Mouse (Mus musculus): ENCODE measurements around the gene Rims4. TPM values are rescaled to one million over a fixed set of nuclear protein-coding genes. Genes with fewer than 3 reads are reported as not detected.

The Rims4 gene
- polyA plus RNA-seq, 1 experiment from 2014 or later: 0.04 TPM

DNA sequence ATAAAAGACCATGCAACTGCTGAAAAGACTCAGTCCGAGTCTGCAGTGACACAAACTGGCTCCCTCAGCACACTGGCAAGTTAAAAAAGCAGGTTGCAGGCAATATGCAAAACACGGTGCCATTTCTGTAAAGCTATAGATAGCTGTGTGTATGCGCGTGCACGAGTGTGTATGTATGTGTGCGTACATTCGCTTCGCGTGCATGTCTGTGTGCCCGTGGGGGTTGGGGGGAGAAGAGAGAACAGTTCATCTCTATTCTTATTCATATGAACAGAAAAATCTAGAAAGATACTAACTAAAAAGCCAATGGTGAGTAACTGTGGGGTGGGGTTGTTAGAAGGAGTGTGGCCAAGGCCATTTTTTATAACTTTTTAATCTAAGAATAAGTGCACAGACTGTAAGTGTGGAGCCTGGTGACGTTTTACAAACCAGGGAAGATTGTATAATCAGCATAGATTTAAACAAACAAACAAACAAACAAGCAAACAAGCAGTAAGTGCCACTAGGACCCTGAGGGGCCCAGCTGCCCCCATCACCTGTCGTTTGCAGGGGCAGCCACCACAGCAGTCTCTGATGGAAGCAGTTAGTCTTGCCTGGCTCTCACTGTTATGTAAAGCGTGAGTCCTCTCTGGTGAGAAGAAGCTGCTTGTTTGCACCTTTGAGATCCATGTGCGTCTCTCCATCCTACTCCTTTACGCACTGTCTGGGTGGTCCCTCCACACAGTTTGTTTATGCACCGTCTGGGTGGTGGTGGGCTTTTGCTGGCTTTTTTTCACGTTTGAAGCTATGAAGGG lies 35.4 kb downstream of the Rims4 start:
- no peaks in the 10 kb centered on the region for H3K9me3 ChIP-seq (ENCODE audit: control insufficient read depth, low read length)
- no peaks in the 10 kb centered on the region; the same call in 1 of the 2 replicates for H3K27me3 ChIP-seq (ENCODE audit: control insufficient read depth, insufficient read depth, low read depth, low read length)
- WGBS: 59% methylated on average over 17 of the region's 17 CpGs
- ATAC-seq (ENCODE audit: low read depth): no peak
- no peak overlapping the region for H3K27ac ChIP-seq (ENCODE audit: low read length)
- H3K9ac ChIP-seq (ENCODE audit: low read length): no peak overlapping the region
- no peak overlapping the region for H3K4me2 ChIP-seq (ENCODE audit: low read depth, low read length)
- no peaks in the 10 kb centered on the region for H3K36me3 ChIP-seq (ENCODE audit: control insufficient read depth, insufficient read depth, low read length)
- H3K4me1 ChIP-seq (replicated peaks; ENCODE audit: control insufficient read depth, insufficient read depth, low read length): no peaks in the 10 kb centered on the region
- H3K4me3 ChIP-seq (ENCODE audit: low read length): no peak overlapping the region

DNA sequence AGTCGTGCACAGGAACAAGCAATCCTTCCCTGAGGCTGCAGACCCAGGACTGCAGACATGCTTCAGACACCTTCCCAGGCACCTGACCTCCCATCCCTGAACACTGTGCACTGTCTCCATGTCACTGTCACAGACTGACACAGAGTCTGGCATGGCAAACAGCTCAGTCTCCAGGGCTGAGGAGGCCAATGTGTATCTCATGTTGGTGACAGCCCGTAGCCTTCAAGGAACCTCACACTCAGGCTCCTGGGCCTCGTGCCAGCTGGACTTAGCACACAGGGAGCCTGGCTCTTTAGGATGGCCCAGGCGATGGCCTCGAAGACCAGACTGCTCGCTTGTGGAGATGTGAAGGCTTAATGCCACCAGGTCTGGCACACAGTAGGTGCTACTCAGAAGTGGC lies 37.6 kb downstream of the Rims4 start:
- Histone ChIP-seq H3K4me2 (ENCODE audit: low read depth, low read length) (no peak overlapping the region), H3K27me3 (ENCODE audit: control insufficient read depth, insufficient read depth, low read depth, low read length) (no peaks in the 10 kb centered on the region; the same call in 1 of the 2 replicates), H3K9ac (ENCODE audit: low read length) (no peak overlapping the region), H3K4me3 (ENCODE audit: low read length) (no peak overlapping the region), H3K36me3 (ENCODE audit: control insufficient read depth, insufficient read depth, low read length) (no peaks in the 10 kb centered on the region), H3K9me3 (ENCODE audit: control insufficient read depth, low read length) (no peaks in the 10 kb centered on the region), H3K4me1 (replicated peaks; ENCODE audit: control insufficient read depth, insufficient read depth, low read length) (no peaks in the 10 kb centered on the region), H3K27ac (ENCODE audit: low read length) (no peak overlapping the region)
- 53% methylated on average over 6 of the region's 6 CpGs for WGBS
- ATAC-seq (ENCODE audit: low read depth): peak; percentile 88

DNA sequence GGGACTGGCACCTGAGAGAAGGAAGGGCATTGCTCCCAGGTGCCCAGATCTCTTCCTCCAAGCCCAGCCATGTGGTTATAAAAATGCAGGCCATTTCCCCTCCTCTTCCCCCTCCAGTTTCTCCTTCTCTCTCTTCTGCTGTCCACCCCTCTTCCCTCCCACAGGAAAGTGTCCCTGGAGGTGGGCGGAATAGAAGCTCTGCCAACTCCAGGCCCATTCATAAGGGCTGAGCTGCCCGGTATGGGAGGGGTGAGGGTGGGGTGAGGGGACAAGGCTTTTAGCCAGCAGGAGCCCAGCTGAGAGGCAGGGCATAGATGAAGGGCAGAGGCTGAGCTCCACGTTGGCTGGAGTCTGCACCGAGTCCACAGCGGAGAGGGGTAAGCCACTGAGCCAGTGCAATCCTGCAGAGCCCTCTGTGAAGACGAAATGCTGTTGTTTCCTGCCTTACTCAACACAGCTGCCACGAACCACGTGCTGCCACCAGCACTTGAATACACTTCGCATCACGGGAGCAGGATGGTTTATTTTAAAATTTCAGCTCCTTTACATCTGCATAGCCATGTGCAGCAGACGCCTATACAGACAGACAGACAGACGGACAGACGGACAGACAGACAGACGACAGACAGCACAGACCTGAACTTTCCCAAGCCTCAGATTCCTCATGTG lies 41.5 kb downstream of the Rims4 start:
- H3K4me1 ChIP-seq (replicated peaks; ENCODE audit: control insufficient read depth, insufficient read depth, low read length): no peaks in the 10 kb centered on the region
- no peak overlapping the region for H3K27ac ChIP-seq (ENCODE audit: low read length)
- no peak overlapping the region for H3K4me2 ChIP-seq (ENCODE audit: low read depth, low read length)
- no peak overlapping the region for H3K4me3 ChIP-seq (ENCODE audit: low read length)
- H3K36me3 ChIP-seq (ENCODE audit: control insufficient read depth, insufficient read depth, low read length): no peaks in the 10 kb centered on the region
- no peak for ATAC-seq (ENCODE audit: low read depth)
- H3K9me3 ChIP-seq (ENCODE audit: control insufficient read depth, low read length): no peaks in the 10 kb centered on the region
- WGBS: 62% methylated on average over 14 of the region's 14 CpGs
- H3K9ac ChIP-seq (ENCODE audit: low read length): no peak overlapping the region
- H3K27me3 ChIP-seq (ENCODE audit: control insufficient read depth, insufficient read depth, low read depth, low read length): no peaks in the 10 kb centered on the region

DNA sequence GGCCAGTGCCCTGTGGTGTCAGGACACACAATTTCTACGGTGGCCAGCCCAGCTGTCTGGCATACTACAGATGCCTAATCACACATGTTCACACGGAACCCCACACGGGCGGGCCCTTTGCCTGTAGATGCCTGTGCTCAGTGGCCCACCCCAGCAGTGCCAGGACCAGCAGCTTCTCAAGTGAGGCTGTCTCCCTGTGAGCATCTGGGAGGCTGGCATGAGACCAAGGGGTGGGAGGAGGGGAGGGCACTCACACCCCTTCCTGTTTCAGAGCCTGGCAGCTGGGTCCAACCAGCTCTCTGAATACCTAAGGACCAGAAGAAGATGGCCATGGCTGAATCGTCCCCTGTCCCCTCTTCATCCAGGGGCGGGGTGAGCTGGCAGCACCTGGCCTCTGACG lies 43.0 kb downstream of the Rims4 start:
- ATAC-seq (ENCODE audit: low read depth): 0 out of 2 replicates have a peak, but pooled peaks have one; percentile 31
- no peaks in the 10 kb centered on the region for H3K27me3 ChIP-seq (ENCODE audit: control insufficient read depth, insufficient read depth, low read depth, low read length)
- 74% methylated on average over 7 of the region's 7 CpGs for WGBS

DNA sequence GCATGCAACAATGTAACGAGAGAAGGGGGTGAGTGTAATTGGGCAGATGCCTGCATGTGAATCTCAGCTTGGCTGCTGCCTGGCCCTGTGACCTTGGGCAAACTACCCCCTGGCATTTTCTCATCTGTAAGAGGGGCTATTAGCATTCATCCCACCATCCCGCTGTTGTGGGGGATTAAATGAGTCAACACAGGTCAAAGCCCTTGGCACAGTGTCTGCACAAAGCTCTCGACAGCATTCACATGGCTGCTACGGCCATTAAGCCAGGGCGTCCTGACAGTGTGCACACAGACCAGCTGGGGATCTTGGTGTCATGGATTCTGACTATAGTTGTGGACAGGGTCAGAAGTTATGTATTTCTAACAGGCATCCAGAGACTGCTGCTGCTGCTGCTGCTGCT lies 43.6 kb downstream of the Rims4 start:
- H3K4me2 ChIP-seq (ENCODE audit: low read depth, low read length): no peak overlapping the region
- no peaks in the 10 kb centered on the region for H3K36me3 ChIP-seq (ENCODE audit: control insufficient read depth, insufficient read depth, low read length)
- no peak overlapping the region for H3K4me3 ChIP-seq (ENCODE audit: low read length)
- ATAC-seq (ENCODE audit: low read depth): no peak
- no peak overlapping the region for H3K27ac ChIP-seq (ENCODE audit: low read length)
- no peak overlapping the region for H3K9ac ChIP-seq (ENCODE audit: low read length)
- 48% methylated on average over 5 of the region's 5 CpGs for WGBS
- H3K9me3 ChIP-seq (ENCODE audit: control insufficient read depth, low read length): no peaks in the 10 kb centered on the region
- no peaks in the 10 kb centered on the region for H3K27me3 ChIP-seq (ENCODE audit: control insufficient read depth, insufficient read depth, low read depth, low read length)
- H3K4me1 ChIP-seq (replicated peaks; ENCODE audit: control insufficient read depth, insufficient read depth, low read length): no peaks in the 10 kb centered on the region

More for the DNA sequence above, 43.0 kb downstream of the Rims4 start:
- H3K9ac ChIP-seq (ENCODE audit: low read length): no peak overlapping the region
- H3K4me1 ChIP-seq (replicated peaks; ENCODE audit: control insufficient read depth, insufficient read depth, low read length): no peaks in the 10 kb centered on the region
- no peaks in the 10 kb centered on the region for H3K9me3 ChIP-seq (ENCODE audit: control insufficient read depth, low read length)
- no peaks in the 10 kb centered on the region for H3K36me3 ChIP-seq (ENCODE audit: control insufficient read depth, insufficient read depth, low read length)
- H3K27ac ChIP-seq (ENCODE audit: low read length): no peak overlapping the region
- H3K4me2 ChIP-seq (ENCODE audit: low read depth, low read length): no peak overlapping the region
- H3K4me3 ChIP-seq (ENCODE audit: low read length): no peak overlapping the region

DNA sequence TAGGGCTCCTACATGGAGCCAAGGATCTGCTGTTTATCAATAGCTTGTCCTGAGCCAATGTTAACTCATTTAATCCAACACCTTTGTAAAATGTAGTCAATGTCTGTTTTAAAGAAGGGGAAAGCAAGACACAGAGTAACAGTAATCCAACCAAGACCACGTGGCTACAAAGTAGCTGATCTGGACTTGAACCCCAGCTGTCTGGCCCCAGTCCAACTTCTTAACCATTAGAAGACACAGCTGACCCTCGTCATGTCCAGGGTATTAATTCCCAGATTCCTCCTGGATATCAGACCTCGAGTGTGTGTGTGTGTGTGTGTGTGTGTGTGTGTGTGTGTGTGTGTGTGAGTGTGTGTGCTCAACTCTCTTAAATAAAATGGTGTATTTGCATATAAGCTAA lies 46.6 kb downstream of the Rims4 start:
- Histone ChIP-seq H3K9ac (ENCODE audit: low read length) (no peak overlapping the region), H3K4me3 (ENCODE audit: low read length) (no peak overlapping the region), H3K4me2 (ENCODE audit: low read depth, low read length) (no peak overlapping the region), H3K36me3 (ENCODE audit: control insufficient read depth, insufficient read depth, low read length) (no peaks in the 10 kb centered on the region), H3K27me3 (ENCODE audit: control insufficient read depth, insufficient read depth, low read depth, low read length) (no peaks in the 10 kb centered on the region), H3K27ac (ENCODE audit: low read length) (no peak overlapping the region), H3K4me1 (replicated peaks; ENCODE audit: control insufficient read depth, insufficient read depth, low read length) (no peaks in the 10 kb centered on the region), H3K9me3 (ENCODE audit: control insufficient read depth, low read length) (no peaks in the 10 kb centered on the region)
- ATAC-seq (ENCODE audit: low read depth): no peak
- WGBS: 27% methylated on average over 3 of the region's 3 CpGs

DNA sequence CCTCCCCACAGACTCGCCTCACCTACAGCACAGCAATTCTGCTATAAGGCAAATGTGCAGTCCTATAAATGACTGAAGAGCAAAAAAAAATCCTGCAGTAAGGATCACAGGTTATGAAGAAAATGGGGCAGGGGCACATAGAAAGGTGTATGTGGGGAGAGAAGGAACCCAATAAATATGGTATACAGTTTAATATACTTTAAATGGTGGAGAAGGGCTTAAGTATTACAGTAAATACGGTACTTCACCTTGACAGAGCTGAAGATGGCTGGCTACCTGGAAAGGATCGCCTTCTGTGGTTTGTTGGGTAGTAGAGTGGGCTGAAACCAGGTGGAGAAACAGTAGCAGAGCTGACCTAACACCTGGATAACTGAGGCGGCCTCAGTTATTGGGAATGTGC lies 47.2 kb downstream of the Rims4 start:
- no peak overlapping the region for H3K9ac ChIP-seq (ENCODE audit: low read length)
- H3K9me3 ChIP-seq (ENCODE audit: control insufficient read depth, low read length): no peaks in the 10 kb centered on the region
- WGBS: 77% methylated on average over 4 of the region's 4 CpGs
- no peaks in the 10 kb centered on the region for H3K4me1 ChIP-seq (replicated peaks; ENCODE audit: control insufficient read depth, insufficient read depth, low read length)
- no peaks in the 10 kb centered on the region for H3K36me3 ChIP-seq (ENCODE audit: control insufficient read depth, insufficient read depth, low read length)
- H3K4me3 ChIP-seq (ENCODE audit: low read length): no peak overlapping the region
- H3K27me3 ChIP-seq (ENCODE audit: control insufficient read depth, insufficient read depth, low read depth, low read length): no peaks in the 10 kb centered on the region
- ATAC-seq (ENCODE audit: low read depth): no peak
- H3K4me2 ChIP-seq (ENCODE audit: low read depth, low read length): no peak overlapping the region
- no peak overlapping the region for H3K27ac ChIP-seq (ENCODE audit: low read length)

DNA sequence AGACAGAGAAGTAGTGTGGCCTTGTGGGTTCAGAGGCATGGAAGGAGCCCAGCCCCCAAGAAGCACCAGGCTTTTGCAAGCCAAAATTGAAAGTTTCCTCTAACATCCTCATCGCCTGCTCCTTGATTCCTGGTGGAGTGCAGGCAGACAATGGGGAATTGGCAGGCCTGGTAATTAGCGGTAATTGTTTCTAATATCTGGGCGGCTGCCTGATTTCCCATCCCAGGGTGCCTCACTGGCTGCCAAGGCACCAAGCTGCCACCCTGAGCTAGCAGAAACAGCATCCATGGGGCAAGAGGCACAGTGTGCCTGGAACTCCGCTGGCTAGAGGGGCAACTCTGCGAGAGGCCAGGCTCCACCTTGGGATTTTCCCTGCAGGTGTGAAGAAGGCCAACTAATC lies 48.7 kb downstream of the Rims4 start:
- H3K4me2 ChIP-seq (ENCODE audit: low read depth, low read length): no peak overlapping the region
- no peak overlapping the region for H3K9ac ChIP-seq (ENCODE audit: low read length)
- H3K36me3 ChIP-seq (ENCODE audit: control insufficient read depth, insufficient read depth, low read length): no peaks in the 10 kb centered on the region
- no peaks in the 10 kb centered on the region for H3K27me3 ChIP-seq (ENCODE audit: control insufficient read depth, insufficient read depth, low read depth, low read length)
- no peak for ATAC-seq (ENCODE audit: low read depth)
- H3K4me3 ChIP-seq (ENCODE audit: low read length): no peak overlapping the region
- 59% methylated on average over 5 of the region's 5 CpGs for WGBS
- H3K27ac ChIP-seq (ENCODE audit: low read length): no peak overlapping the region
- H3K9me3 ChIP-seq (ENCODE audit: control insufficient read depth, low read length): no peaks in the 10 kb centered on the region
- H3K4me1 ChIP-seq (replicated peaks; ENCODE audit: control insufficient read depth, insufficient read depth, low read length): no peaks in the 10 kb centered on the region

DNA sequence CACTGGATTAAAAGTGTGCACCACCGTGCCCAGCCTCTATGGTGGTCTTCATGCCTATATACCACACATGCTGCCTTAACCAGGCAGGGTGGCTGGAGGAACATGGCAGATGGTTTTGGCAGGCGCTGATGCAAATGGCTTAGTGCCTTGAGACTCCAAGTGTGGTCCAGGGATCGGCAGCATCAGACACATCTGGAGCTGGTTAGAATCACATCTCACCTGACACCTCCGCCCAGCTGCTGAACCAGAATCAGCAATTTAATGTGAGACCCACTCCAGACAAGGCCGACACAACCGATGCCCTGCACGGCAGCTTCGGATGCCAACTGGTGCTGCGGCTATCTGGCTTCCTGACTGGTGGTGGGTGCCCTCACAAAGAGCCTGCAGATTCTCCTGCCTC lies 52.4 kb downstream of the Rims4 start:
- H3K9ac ChIP-seq (ENCODE audit: low read length): no peak overlapping the region
- H3K4me1 ChIP-seq (replicated peaks; ENCODE audit: control insufficient read depth, insufficient read depth, low read length): no peaks in the 10 kb centered on the region
- no peak overlapping the region for H3K27ac ChIP-seq (ENCODE audit: low read length)
- H3K36me3 ChIP-seq (ENCODE audit: control insufficient read depth, insufficient read depth, low read length): no peaks in the 10 kb centered on the region
- ATAC-seq (ENCODE audit: low read depth): no peak
- H3K4me2 ChIP-seq (ENCODE audit: low read depth, low read length): no peak overlapping the region
- 71% methylated on average over 9 of the region's 9 CpGs for WGBS
- H3K27me3 ChIP-seq (ENCODE audit: control insufficient read depth, insufficient read depth, low read depth, low read length): no peaks in the 10 kb centered on the region
- no peak overlapping the region for H3K4me3 ChIP-seq (ENCODE audit: low read length)
- H3K9me3 ChIP-seq (ENCODE audit: control insufficient read depth, low read length): no peaks in the 10 kb centered on the region
